Mouse (Mus musculus) kidney, adult 2 months (tissue): ENCODE measurements at regions not wholly inside any gene's neighbourhood (a gene's known extent, or its start where the extent isn't known, plus 50 kb on each side); places are given as distances from the start of the nearest gene placed in this dataset.
"Not testable (repeated sequence)": the region's sequence is repeated elsewhere in the genome, so short reads cannot be mapped to it uniquely, and the experiment has no call there.

Experiments
- DNase-seq: peaks from one replicate; pipeline ENCODE4 v3.0.0; 2021
- H3K27ac ChIP-seq: fragments of 200-500 bp; 2 replicates; pipeline ENCODE4 v1.5.1; 2012; ENCODE audit warnings: low read depth, low read length, control low read depth, inconsistent platforms; ENCODE audit not compliant: insufficient read depth
- H3K27me3 ChIP-seq: fragments of 200-500 bp; replicated peaks from 2 replicates; pipeline ENCODE4 v1.6.1; 2012; ENCODE audit warnings: mild to moderate bottlenecking, moderate library complexity, low read length, inconsistent platforms; ENCODE audit not compliant: control insufficient read depth, insufficient read depth
- H3K36me3 ChIP-seq: fragments of 200-500 bp; 2 replicates; pipeline ENCODE4 v1.6.1; 2012; ENCODE audit warnings: mild to moderate bottlenecking, moderate library complexity, low read length, inconsistent platforms; ENCODE audit not compliant: control insufficient read depth, insufficient read depth
- H3K4me1 ChIP-seq: fragments of 200-500 bp; 2 replicates; pipeline ENCODE4 v1.6.1; 2011; ENCODE audit warnings: low read length; ENCODE audit not compliant: control insufficient read depth, insufficient read depth
- H3K4me3 ChIP-seq: fragments of 200-500 bp; 2 replicates; pipeline ENCODE4 v1.5.1; 2011; ENCODE audit warnings: mild to moderate bottlenecking, low read depth, low read length, control low read depth; ENCODE audit not compliant: insufficient read depth
- CTCF ChIP-seq: fragments of 200-500 bp; conservative IDR thresholded peaks from 2 replicates; pipeline ENCODE4 v1.5.1; 2011; ENCODE audit warnings: low read depth, mild to moderate bottlenecking, control low read depth, low read length, moderate library complexity, mixed read lengths; ENCODE audit not compliant: insufficient read depth, insufficient read length
- POLR2A ChIP-seq: fragments of 200-500 bp; IDR thresholded peaks from one replicate; pipeline ENCODE4 v1.6.1; 2011; ENCODE audit warnings: low read depth, low read length, control low read depth
- WGBS: fragments of 180-500 bp; shearing (Covaris S2); methylation state at CpG from one replicate; pipeline ENCODE4 v1.1.7; 2018; 5-methylcytosine and 5-hydroxymethylcytosine counted together

DNA sequence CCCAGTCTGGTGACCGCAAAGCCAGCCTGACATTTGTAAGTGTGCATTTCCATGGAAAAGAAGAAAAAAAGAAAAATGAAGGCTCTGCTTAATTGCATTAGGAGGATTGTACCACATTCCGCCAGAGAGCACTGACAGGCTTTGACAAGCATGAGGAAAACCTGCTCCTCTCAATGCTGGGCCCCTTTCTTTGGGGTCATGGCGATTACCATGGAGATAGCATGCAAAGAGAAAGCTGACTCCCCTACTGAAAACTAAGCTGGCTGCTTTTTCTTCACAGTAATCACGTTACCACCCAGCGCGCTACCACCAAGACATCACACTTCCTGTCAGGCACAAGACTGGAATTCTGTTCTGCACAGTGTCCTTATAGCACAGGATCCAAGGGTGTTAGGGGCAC, 502.2 kb downstream of the Bnc2 start:
- H3K4me1 ChIP-seq: no peaks in the 10 kb centered on the region
- H3K27me3 ChIP-seq: no peaks in the 10 kb centered on the region
- no peak overlapping the region for H3K27ac ChIP-seq
- WGBS: 57% methylated on average over 6 of the region's 6 CpGs
- no peak overlapping the region for H3K4me3 ChIP-seq
- H3K36me3 ChIP-seq: no peaks in the 10 kb centered on the region
- TF ChIP-seq POLR2A: no peak
- no peak for TF ChIP-seq CTCF
- no peak for DNase-seq

DNA sequence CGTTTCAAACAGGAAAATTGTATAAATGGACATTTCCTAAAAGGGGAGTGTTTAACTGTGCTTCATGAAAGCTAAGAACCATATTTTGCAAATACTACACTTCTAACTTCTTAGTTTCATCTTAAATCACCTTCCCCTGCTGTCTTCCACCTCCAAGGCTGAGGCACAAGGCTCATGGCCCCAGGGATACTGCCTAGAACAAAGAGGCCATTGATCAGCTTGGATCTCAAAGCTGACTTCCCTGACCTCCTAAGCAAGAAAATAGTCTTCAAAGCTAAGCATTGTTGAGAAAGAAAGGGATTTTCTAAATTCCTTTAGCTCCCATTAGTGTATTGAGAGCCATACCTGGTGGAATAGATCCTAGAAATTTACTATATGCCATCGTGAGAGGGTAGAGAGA, 501.6 kb downstream of the Bnc2 start:
- Histone ChIP-seq H3K27ac (no peak overlapping the region), H3K4me1 (no peaks in the 10 kb centered on the region), H3K4me3 (no peak overlapping the region), H3K27me3 (no peaks in the 10 kb centered on the region), H3K36me3 (no peaks in the 10 kb centered on the region)
- 71% methylated on average over 2 of the region's 2 CpGs for WGBS
- no peak for TF ChIP-seq POLR2A
- no peak for TF ChIP-seq CTCF
- DNase-seq: no peak

DNA sequence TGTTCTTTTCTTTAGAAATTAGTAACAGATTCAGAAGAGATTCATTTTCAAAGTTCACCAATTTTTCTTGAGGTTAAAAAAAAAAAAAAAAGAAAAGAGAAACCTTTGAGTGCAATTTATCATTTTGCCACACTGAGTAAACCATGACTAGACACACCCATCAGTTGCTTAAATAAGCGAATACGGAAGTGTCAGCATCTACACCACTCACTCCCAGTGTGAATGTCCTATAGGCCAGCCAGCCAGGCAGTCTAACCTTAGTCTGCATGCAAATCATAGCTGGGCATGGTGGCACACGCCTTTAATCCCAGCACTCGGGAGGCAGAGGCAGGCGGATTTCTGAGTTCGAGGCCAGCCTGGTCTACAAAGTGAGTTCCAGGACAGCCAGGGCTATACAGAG, 498.6 kb downstream of the Bnc2 start:
- H3K27ac ChIP-seq, DNase-seq, H3K27me3 ChIP-seq, H3K36me3 ChIP-seq, H3K4me3 ChIP-seq, H3K4me1 ChIP-seq: not testable (repeated sequence)
- 96% methylated on average over 6 of the region's 6 CpGs for WGBS

DNA sequence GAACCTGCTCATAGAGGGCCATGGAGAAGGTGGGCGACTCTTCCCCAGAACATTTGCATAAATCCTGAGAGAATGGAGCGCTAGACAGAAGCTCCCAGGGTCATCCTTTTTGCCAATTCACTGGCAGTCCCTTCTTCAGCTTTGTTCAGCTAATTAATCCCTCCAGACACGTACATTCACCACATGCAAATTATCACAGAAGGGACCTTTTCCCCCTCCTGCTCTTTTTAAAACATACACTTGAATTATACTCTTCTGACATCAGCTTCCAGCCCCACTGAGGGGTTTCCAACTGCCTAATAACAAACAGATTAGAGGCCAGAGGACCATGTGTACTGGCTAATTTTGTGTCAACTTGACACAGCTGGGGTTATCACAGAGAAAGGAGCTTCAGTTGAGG, 497.2 kb downstream of the Bnc2 start:
- no peaks in the 10 kb centered on the region for H3K36me3 ChIP-seq
- no peaks in the 10 kb centered on the region for H3K4me1 ChIP-seq
- H3K27ac ChIP-seq: no peak overlapping the region
- no peak for DNase-seq
- H3K27me3 ChIP-seq: no peaks in the 10 kb centered on the region
- WGBS: 75% methylated on average over 3 of the region's 3 CpGs
- no peak for TF ChIP-seq POLR2A
- TF ChIP-seq CTCF: no peak
- H3K4me3 ChIP-seq: no peak overlapping the region

DNA sequence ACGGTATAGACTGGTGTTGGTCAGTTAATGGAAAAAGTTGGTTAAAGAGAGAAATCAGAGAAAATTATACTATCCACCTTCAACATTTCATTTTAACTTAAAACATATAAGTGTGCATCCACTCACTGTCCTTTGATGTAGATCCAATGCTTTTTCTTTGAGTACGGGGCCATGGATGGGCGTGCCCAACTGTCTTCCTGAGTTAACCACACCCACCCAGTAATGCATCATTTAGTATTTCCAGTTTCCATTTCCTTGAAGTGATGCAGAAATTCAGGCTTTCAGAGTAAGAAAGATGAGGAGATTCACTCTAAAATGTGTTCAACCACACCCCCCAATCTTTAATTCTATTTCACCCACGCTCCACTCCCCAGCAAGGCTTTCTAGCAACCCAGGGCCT, 490.6 kb downstream of the Bnc2 start:
- Histone ChIP-seq H3K36me3 (no peaks in the 10 kb centered on the region), H3K27me3 (no peaks in the 10 kb centered on the region), H3K27ac (no peak overlapping the region), H3K4me3 (no peak overlapping the region), H3K4me1 (no peaks in the 10 kb centered on the region)
- no peak for TF ChIP-seq CTCF
- TF ChIP-seq POLR2A: no peak
- DNase-seq: no peak
- 88% methylated on average over 4 of the region's 4 CpGs for WGBS

DNA sequence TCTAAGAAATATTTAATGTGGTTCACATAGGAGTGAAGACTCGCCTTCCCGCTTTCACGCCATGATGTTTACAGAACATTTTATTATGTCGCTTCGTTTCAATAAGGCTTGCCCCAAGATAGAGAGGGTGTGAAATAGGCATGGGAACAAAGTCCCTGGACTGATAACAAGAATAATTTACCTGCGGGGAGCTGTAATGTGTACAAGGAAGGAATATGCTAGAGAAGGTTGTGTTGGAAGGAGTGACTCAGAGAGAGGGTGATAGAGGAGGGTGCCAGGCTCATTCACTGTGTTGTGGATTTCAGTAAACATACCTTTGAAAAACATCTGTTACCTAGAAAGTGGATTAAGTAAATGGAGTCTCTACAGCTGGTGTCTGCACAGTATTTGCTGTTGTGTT, 490.2 kb downstream of the Bnc2 start:
- Histone ChIP-seq H3K27ac (no peak overlapping the region), H3K4me1 (no peaks in the 10 kb centered on the region), H3K4me3 (no peak overlapping the region), H3K27me3 (no peaks in the 10 kb centered on the region), H3K36me3 (no peaks in the 10 kb centered on the region)
- DNase-seq: no peak
- TF ChIP-seq CTCF (no peak), POLR2A (no peak)
- WGBS: 93% methylated on average over 6 of the region's 6 CpGs

DNA sequence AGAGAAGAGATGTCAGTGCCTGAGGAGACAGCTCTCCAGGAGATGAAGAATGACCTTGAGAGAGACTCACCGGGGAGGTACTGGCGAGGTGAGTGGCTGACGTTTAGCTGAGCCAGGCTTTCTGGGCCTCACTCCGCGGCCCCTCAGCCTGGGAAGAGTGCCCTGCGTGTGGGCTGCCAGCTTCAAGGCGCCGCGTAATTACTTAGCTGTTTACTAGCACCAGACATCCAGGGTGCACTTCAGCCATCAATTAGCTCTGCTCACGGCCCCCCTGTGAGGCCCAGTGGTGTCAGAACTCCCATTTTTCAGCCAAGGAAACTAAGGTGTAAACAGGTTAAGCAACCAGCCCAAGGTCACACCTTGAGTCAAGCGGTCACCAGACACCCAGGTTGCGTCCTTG, 485.8 kb downstream of the Bnc2 start:
- no peak overlapping the region for H3K4me3 ChIP-seq
- no peak overlapping the region for H3K27ac ChIP-seq
- H3K36me3 ChIP-seq: no peaks in the 10 kb centered on the region
- DNase-seq: peak; percentile 10
- TF ChIP-seq CTCF (no peak), POLR2A (no peak)
- H3K4me1 ChIP-seq: no peaks in the 10 kb centered on the region
- H3K27me3 ChIP-seq: no peaks in the 10 kb centered on the region
- 48% methylated on average over 12 of the region's 12 CpGs for WGBS

DNA sequence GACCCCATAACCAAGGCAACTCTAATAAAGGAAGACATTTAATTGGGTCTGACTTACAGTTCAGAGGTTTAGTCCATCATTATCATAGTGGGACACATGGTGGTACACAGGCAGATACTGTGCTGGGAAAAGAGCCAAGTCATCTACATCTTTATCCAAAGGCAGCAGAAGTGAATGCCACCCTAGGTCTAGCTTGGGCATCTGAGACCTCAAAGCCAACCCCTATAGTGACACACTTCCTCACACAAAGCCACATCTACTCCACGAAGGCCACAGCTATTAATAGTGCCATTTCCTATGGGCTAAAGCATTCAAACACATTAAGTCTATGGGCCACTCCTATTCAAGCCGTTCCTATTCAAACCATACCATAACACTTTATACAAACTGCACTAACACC, 483.8 kb downstream of the Bnc2 start:
- no peak for DNase-seq
- Histone ChIP-seq H3K4me3 (no peak overlapping the region), H3K27me3 (no peaks in the 10 kb centered on the region), H3K27ac (no peak overlapping the region), H3K4me1 (no peaks in the 10 kb centered on the region), H3K36me3 (no peaks in the 10 kb centered on the region)
- TF ChIP-seq CTCF: no peak
- no peak for TF ChIP-seq POLR2A
- WGBS: 80% methylated on average over 2 of the region's 2 CpGs
